Mouse (Mus musculus) gonadal fat pad, adult 2 months (tissue): ENCODE results near the gene B4galt5. TPM values are rescaled to one million over a fixed set of nuclear protein-coding genes. Genes with fewer than 3 reads are reported as not detected.
"Not testable (repeated sequence)": the region's sequence is repeated elsewhere in the genome, so short reads cannot be mapped to it uniquely, and the experiment has no call there.

Experiments
- DNase-seq: peaks from one replicate; pipeline ENCODE4 v3.0.0-alpha.2; 2012; ENCODE audit warnings: low read depth
- polyA plus RNA-seq: library from polyadenylated mRNA; depleted of rRNA; stranded (reverse); fragments of >200 nt; gene quantifications from 2 replicates; pipeline ENCODE4 v1.2.3, GENCODE M21; 2012; rRNA removed

B4galt5 gene
- polyA plus RNA-seq, result 10.3 and 18.3 TPM in 2 replicates

- DNase-seq, result no peak
Observed at GRCm38 (mm10) chr2:167348376-167349282, at the start of gene B4galt5. Gene B4galt5, minus strand, starts transcription at chr2:167349183.

GRCm38 (mm10) chr2:167396420-167396819, 47.4 kb upstream of the B4galt5 start:
- not testable (repeated sequence) for DNase-seq

GRCm38 (mm10) chr2:167394426-167394825, 45.4 kb upstream of the B4galt5 start:
- DNase-seq, result no peak

- no peak for DNase-seq
Observed at GRCm38 (mm10) chr2:167386998-167387397, 38.0 kb upstream of the B4galt5 start.

- DNase-seq, result no peak
Observed at GRCm38 (mm10) chr2:167386456-167386855, 37.5 kb upstream of the B4galt5 start.

- no peak for DNase-seq
Observed at GRCm38 (mm10) chr2:167383666-167384083, 34.7 kb upstream of the B4galt5 start.

GRCm38 (mm10) chr2:167382389-167382788, 33.4 kb upstream of the B4galt5 start:
- DNase-seq, result no peak

- DNase-seq, result no peak
Observed at GRCm38 (mm10) chr2:167381596-167381995, 32.6 kb upstream of the B4galt5 start.

- no peak for DNase-seq
Observed at GRCm38 (mm10) chr2:167380615-167381285, 31.8 kb upstream of the B4galt5 start.

- no peak for DNase-seq
Observed at GRCm38 (mm10) chr2:167378972-167379371, 30.0 kb upstream of the B4galt5 start.

GRCm38 (mm10) chr2:167377697-167378096, 28.7 kb upstream of the B4galt5 start:
- no peak for DNase-seq

- no peak for DNase-seq
Observed at GRCm38 (mm10) chr2:167376160-167376564, 27.2 kb upstream of the B4galt5 start.

- DNase-seq, result no peak
Observed at GRCm38 (mm10) chr2:167375688-167376087, 26.7 kb upstream of the B4galt5 start.

GRCm38 (mm10) chr2:167375135-167375534, 26.2 kb upstream of the B4galt5 start:
- DNase-seq, result no peak

GRCm38 (mm10) chr2:167374191-167374805, 25.3 kb upstream of the B4galt5 start:
- no peak for DNase-seq

GRCm38 (mm10) chr2:167373266-167373665, 24.3 kb upstream of the B4galt5 start:
- no peak for DNase-seq

- no peak for DNase-seq
Observed at GRCm38 (mm10) chr2:167371506-167371905, 22.5 kb upstream of the B4galt5 start.

GRCm38 (mm10) chr2:167368328-167368727, 19.3 kb upstream of the B4galt5 start:
- no peak for DNase-seq

GRCm38 (mm10) chr2:167367777-167368281, 18.8 kb upstream of the B4galt5 start:
- DNase-seq, result no peak

GRCm38 (mm10) chr2:167367325-167367724, 18.3 kb upstream of the B4galt5 start:
- DNase-seq, result no peak

GRCm38 (mm10) chr2:167365063-167365462, 16.1 kb upstream of the B4galt5 start:
- DNase-seq, result no peak
